Mouse (Mus musculus) heart, postnatal 25 days (tissue): ENCODE measurements around the gene Srsf12. TPM values are rescaled to one million over a fixed set of nuclear protein-coding genes. Genes with fewer than 3 reads are reported as not detected.

Source experiments
- DNase-seq: peaks from one replicate; pipeline ENCODE4 v3.0.0; 2022; ENCODE audit warnings: low spot score
- intact Hi-C: fragments of 180-260 bp; cut with DNase I; formaldehyde crosslinking; loops from one replicate; pipeline ENCODE4 v1.15.1; 2025
- total RNA-seq, 2 experiments: library from RNA; stranded (reverse); gene quantifications; 2 replicates each; pipeline ENCODE4 v1.2.3; 2021

Srsf12 gene
- total RNA-seq, result not detected

DNA sequence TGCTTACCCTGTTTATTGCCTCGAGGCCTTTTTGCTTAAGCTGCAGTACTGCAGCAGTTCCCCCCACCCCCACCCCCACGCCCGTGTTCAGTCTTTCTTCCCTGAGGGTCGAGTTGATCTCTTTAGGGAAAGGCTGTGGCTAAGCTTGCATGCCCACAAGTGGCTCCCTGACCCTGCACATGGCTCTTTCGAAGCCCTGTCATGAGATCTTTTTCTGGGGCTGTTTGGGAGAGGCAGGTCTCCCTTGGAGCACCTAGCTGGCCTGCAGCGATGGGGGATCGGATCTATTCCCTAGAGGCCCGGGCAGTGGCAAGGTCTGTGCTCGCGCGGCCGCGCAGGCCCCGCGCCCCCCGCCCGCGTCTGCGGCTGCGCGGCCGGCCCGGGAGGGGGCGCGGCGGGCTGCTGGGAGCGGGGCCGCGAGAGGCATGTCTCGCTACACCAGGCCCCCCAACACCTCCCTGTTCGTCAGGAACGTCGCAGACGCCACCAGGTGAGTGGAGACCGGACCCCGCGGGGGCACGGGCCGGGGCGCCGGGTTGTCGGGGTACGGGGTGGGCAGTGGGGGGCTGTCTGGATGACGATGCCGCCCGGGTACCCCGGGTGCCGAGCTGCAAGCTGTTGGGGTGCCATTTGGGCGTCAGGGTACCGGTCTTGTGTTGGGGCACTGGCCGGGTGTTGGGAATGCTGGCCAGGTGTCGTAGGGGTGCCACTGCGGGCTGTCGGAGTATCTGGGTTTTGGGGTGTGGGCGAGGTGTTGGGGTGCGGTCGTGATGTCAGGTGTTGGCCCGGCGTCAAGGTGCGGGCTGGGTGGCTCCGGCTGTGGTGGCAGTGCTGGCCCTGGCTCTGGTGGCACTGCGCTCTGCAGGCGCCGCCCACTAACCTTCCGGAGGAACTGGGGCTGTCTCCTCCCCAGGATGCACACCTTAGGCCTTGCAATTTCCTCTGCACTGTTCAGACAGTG lies at the start of gene Srsf12:
TSS of gene Srsf12 (plus strand) at position 111 of the 961 bp plus-strand sequence.
- intact Hi-C loops, result loop anchor here (2.0 kb wide), 1 partner anchor 84 kb away; no protein-coding TSS in a partner anchor
- no peak for DNase-seq

- intact Hi-C loops, result no loop called here
- no peak for DNase-seq
Observed at GRCm38 (mm10) chr4:33183477-33183876, 25.3 kb upstream of the Srsf12 start.

- no peak for DNase-seq
- intact Hi-C loops, result loop anchor here (5.0 kb wide), 2 partner anchors 59 to 74 kb away; no protein-coding TSS in a partner anchor
Observed at GRCm38 (mm10) chr4:33188164-33188563, 20.6 kb upstream of the Srsf12 start.

- DNase-seq, result peak; percentile 72
- intact Hi-C loops, result loop anchor here (5.0 kb wide), 2 partner anchors 58 to 73 kb away; no protein-coding TSS in a partner anchor
Observed at GRCm38 (mm10) chr4:33188781-33189734, 19.7 kb upstream of the Srsf12 start.

- intact Hi-C loops, result loop anchor here (5.0 kb wide), 2 partner anchors 58 to 73 kb away; no protein-coding TSS in a partner anchor
- no peak for DNase-seq
Observed at GRCm38 (mm10) chr4:33189735-33190036, 19.1 kb upstream of the Srsf12 start, which contains the start of gene Pm20d2. Pm20d2 (minus strand) TSS chr4:33189737.

DNA sequence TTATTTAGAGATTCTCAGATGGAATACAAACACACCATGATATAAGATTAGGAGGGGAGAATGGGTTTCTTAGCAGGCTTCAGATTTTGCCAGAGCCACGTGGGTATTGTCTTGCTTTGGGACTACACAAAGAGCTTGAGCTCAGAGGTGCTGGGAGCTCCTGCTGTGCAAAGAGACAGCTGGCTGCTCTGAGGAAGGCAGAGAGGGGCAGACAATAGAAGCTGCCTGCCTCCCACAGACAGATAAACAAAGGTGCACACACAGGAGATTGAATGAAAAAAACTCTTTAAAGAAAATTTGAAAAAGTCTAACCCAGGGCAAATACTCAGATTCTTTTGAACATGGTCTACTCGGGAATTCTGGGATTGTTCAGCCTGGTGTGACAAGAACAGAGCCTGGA lies 10.7 kb upstream of the Srsf12 start:
- intact Hi-C loops, result no loop called here
- DNase-seq, result no peak

- DNase-seq, result no peak
- intact Hi-C loops, result loop anchor here (2.0 to 5.0 kb wide), 2 partner anchors 57 to 80 kb away; no protein-coding TSS in a partner anchor
Observed at GRCm38 (mm10) chr4:33204682-33205081, 4.1 kb upstream of the Srsf12 start.

GRCm38 (mm10) chr4:33207551-33207950 lies 1.2 kb upstream of the Srsf12 start:
- intact Hi-C loops, result no loop called here

DNA sequence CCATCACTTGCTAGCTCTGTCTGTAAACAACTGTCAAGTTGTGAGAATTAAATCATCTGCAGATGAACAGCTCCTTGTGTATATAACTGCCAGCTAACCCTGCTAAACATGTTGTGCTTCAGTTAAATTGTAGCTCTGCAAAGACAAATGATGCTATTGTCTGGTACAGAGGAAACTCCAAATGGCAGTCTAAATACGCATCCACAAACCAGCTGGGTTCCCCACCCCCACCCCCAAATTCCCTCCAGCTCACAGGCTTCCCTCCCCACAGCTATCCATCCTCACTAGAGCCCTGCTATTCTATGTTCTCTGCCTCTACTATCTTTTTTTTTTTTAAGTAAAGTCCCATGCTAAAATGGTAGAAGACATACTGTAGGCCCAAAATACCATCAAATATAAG lies 13.1 kb downstream of the Srsf12 start:
- intact Hi-C loops, result no loop called here
- no peak for DNase-seq

More at GRCm38 (mm10) chr4:33207551-33207950, 1.2 kb upstream of the Srsf12 start:
- DNase-seq, result no peak

DNA sequence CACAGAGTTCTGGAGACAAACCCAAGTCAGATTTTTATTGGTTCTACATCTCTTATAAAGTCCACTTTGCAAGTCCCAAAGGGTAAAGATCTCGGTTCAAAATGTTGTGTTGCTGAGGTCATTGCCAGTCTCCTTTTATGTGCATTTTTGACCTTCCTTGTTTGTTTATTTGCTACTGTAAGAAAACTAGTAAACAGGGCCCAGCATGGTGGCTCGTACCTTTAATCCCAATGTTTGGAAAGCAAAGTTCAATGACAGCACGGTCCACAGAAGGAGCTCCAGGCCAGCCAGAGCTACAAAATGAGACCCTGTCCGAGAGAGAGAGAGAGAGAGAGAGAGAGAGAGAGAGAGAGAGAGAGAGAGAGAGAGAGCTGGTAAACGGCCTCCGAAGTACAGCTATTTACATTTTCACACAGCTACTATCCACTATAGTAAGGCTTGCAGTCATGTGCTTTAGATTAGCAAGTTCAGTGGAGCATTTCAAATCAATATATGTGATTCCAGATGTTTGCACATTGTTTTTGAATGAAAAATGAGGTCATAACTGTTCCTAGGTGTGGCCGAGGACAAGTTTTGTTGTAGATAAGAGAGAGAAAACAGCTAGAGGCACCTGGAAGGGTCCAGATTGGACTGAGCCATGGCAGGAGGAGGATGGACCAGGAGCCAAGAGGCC lies 15.3 kb downstream of the Srsf12 start:
- DNase-seq, result no peak
- intact Hi-C loops, result no loop called here

GRCm38 (mm10) chr4:33227164-33227563 lies 18.4 kb downstream of the Srsf12 start:
- no peak for DNase-seq
- intact Hi-C loops, result no loop called here

DNA sequence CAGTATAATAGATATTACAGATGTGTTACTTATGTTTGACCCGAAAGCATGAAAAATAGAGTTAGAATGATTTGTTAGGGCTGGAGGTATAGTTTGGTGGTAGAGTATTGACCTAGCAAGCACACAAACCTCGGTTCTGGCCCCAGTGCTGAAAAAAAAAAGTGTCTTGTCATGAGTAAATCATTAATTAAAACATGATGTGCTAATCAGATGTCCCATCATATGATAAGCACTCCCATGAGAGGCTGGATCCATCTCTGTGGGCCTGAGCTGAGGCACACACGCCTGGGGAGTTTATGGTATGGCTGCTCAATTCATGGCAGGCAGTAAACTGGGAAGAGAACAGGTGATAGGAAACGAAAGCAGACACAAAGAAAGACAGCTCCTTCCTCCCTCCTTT lies 20.8 kb downstream of the Srsf12 start:
- DNase-seq, result no peak
- intact Hi-C loops, result no loop called here

- DNase-seq, result no peak
- intact Hi-C loops, result no loop called here
Observed at GRCm38 (mm10) chr4:33230881-33231280, 22.1 kb downstream of the Srsf12 start.

DNA sequence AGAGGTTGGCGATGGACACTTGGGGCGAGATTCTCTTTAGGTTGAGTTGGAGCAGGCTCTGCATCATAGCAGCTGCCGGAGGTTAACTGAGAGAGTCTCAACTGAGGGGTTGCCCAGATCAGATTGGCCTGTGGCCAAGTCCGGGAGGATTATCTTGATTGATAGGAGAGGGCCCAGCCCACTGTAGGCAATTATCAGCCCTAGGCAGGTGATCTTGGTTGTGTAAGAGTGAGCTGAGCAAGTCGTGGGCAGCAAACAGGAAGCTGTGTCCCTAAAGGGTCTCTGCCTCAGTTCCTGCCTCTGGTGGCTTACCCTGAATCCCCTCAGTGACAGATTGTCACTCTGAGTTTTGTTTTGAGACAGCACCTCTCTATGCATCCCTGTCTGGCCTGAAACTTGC lies 33.7 kb downstream of the Srsf12 start:
- intact Hi-C loops, result no loop called here

GRCm38 (mm10) chr4:33243016-33243758 lies 34.4 kb downstream of the Srsf12 start:
- no peak for DNase-seq
- intact Hi-C loops, result no loop called here

More for the DNA sequence above, 33.7 kb downstream of the Srsf12 start:
- no peak for DNase-seq

DNA sequence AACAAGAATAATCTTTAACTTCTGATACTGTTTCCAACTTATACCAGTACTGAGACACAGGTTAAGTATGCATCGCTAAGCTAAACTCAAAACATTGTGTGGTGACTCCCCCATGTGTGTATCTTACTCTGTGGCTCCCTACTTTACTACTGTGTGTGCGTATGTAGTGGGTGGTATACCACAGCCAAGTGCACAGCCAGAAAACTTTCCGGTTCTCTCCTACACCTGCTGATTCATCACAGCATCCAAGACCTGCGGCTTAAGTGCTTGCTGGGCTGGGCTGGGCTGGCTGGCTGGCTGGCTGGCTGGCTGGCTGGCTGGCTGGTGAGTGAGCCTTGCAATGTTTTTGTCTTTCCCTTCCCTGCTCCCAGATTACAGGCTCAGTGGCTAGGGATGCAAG lies 35.1 kb downstream of the Srsf12 start:
- intact Hi-C loops, result no loop called here
- no peak for DNase-seq

DNA sequence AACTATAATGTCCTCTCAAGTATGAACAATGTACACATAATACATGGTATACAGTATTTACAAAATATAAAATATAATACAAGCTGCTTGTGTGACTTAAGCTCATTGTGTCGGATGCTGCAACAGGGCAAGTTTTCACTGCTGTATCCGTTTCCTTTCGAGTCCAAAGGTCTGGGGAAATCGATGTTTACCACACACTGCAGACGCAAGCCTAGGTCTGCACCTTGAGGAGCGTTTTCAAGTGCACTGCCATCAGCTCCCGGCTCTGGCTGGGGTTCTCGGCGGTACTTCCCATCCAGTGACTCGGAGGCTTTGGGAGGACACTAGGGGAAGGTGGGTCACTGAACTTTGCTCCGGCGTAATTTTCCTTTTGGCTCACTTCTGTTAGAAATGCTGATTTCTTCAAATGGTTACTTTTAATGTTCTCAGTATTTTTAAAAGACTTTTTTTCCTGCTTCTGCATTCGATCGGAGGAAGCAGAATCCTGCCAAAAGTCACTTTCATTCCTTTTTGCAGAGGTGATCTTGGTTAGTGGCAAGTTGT lies 37.1 kb downstream of the Srsf12 start:
- intact Hi-C loops, result loop anchor here (2.0 to 5.0 kb wide), 3 partner anchors 15 to 59 kb away; partner anchors contain the start of gene Pm20d2

DNA sequence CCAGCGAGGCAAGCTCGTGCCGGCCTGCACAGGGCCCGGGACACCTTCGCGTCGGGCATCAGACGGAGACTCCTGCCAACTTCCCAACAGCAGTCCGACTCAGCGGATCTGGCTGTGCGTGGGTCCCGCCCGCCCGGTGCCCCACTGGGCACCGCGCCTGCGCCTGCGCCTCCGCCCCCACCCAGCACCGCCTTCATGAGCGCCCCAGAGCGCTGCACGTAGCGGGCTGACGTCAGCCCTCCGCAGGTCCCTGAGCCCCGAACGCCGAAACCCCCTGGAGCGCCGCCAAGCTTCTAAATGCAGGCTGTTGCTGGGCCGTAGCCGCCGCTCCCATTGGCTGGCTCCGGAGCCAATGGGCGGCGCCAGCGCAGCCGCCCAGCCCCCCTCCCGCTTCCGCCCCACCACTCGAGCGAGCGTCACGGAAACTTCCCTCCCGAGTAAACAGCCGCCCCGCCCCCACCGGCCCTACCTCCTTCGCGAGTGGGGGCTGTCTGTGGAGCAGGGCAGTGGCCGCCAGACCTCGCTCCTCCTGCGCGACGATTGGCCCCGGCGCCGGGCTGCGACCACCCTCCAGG lies 38.8 kb downstream of the Srsf12 start:
- intact Hi-C loops, result loop anchor here (1.0 to 5.0 kb wide), 4 partner anchors 13 to 216 kb away; partner anchors contain the start of genes Pm20d2 and Ube2j1
- peak; percentile 97 for DNase-seq

More for the DNA sequence above, 37.1 kb downstream of the Srsf12 start:
- no peak for DNase-seq
